Mouse (Mus musculus): ENCODE measurements around the gene Aars2. TPM values are rescaled to one million over a fixed set of nuclear protein-coding genes. Genes with fewer than 3 reads are reported as not detected.

Aars2 gene
- polyA plus RNA-seq, 1 experiment from 2014 or later = 14.3 TPM

GRCm38 (mm10) chr17:45545278-45545961 lies 38.8 kb downstream of the Aars2 start:
- H3K27me3 ChIP-seq (ENCODE audit: control insufficient read depth, insufficient read depth, low read length) = peaks cover 49% of the 10 kb centered on the region
- peaks cover 8% of the 10 kb centered on the region for H3K4me1 ChIP-seq (ENCODE audit: control insufficient read depth, insufficient read depth, low read length)
- H3K4me3 ChIP-seq (ENCODE audit: low read depth, low read length) = peak overlapping the region; percentile 2; the same call in 1 of the 2 replicates
- H3K4me2 ChIP-seq (ENCODE audit: low read depth, low read length) = peak overlapping the region; percentile 27
- H3K36me3 ChIP-seq (replicated peaks; ENCODE audit: control insufficient read depth, insufficient read depth, low read depth, low read length) = no peaks in the 10 kb centered on the region; the same call in none of the 2 replicates
- no peak overlapping the region for H3K9ac ChIP-seq (replicated peaks; ENCODE audit: low read length)
- no peak for ATAC-seq (replicated peaks; ENCODE audit: insufficient number of reproducible peaks, low FRiP score, low TSS enrichment, low read depth)
- H3K9me3 ChIP-seq (replicated peaks; ENCODE audit: control insufficient read depth, low read length) = no peaks in the 10 kb centered on the region
- no peak overlapping the region for H3K27ac ChIP-seq (replicated peaks; ENCODE audit: low read depth, low read length)
- 4% methylated on average over 74 of the region's 74 CpGs for WGBS
- DNase-seq (ENCODE audit: low spot score) = peak; percentile 35

- ATAC-seq (replicated peaks; ENCODE audit: insufficient number of reproducible peaks, low FRiP score, low TSS enrichment, low read depth) (no peak), DNase-seq (ENCODE audit: low spot score) (no peak)
- Histone ChIP-seq H3K4me2 (ENCODE audit: low read depth, low read length) (no peak overlapping the region), H3K27ac (replicated peaks; ENCODE audit: low read depth, low read length) (no peak overlapping the region), H3K4me3 (ENCODE audit: low read depth, low read length) (no peak overlapping the region), H3K36me3 (replicated peaks; ENCODE audit: control insufficient read depth, insufficient read depth, low read depth, low read length) (no peaks in the 10 kb centered on the region; the same call in none of the 2 replicates), H3K27me3 (ENCODE audit: control insufficient read depth, insufficient read depth, low read length) (peaks cover 49% of the 10 kb centered on the region), H3K4me1 (ENCODE audit: control insufficient read depth, insufficient read depth, low read length) (peaks cover 8% of the 10 kb centered on the region), H3K9me3 (replicated peaks; ENCODE audit: control insufficient read depth, low read length) (no peaks in the 10 kb centered on the region), H3K9ac (replicated peaks; ENCODE audit: low read length) (no peak overlapping the region)
- 72% methylated on average over 16 of the region's 16 CpGs for WGBS
Measured at GRCm38 (mm10) chr17:45546941-45547340, 40.3 kb downstream of the Aars2 start.

- no peak overlapping the region for H3K27ac ChIP-seq (replicated peaks; ENCODE audit: low read depth, low read length)
- 82% methylated on average over 5 of the region's 5 CpGs for WGBS
- no peak overlapping the region for H3K9ac ChIP-seq (replicated peaks; ENCODE audit: low read length)
- ATAC-seq (replicated peaks; ENCODE audit: insufficient number of reproducible peaks, low FRiP score, low TSS enrichment, low read depth) (no peak), DNase-seq (ENCODE audit: low spot score) (no peak)
- no peaks in the 10 kb centered on the region for H3K9me3 ChIP-seq (replicated peaks; ENCODE audit: control insufficient read depth, low read length)
- H3K4me3 ChIP-seq (ENCODE audit: low read depth, low read length) = no peak overlapping the region
- H3K27me3 ChIP-seq (ENCODE audit: control insufficient read depth, insufficient read depth, low read length) = peaks cover 49% of the 10 kb centered on the region
- H3K36me3 ChIP-seq (replicated peaks; ENCODE audit: control insufficient read depth, insufficient read depth, low read depth, low read length) = no peaks in the 10 kb centered on the region; the same call in none of the 2 replicates
- H3K4me2 ChIP-seq (ENCODE audit: low read depth, low read length) = no peak overlapping the region
- H3K4me1 ChIP-seq (ENCODE audit: control insufficient read depth, insufficient read depth, low read length) = peaks cover 8% of the 10 kb centered on the region
Measured at GRCm38 (mm10) chr17:45547461-45548190, 41.0 kb downstream of the Aars2 start.

- H3K4me2 ChIP-seq (ENCODE audit: low read depth, low read length) = peak overlapping the region; percentile 88
- no peaks in the 10 kb centered on the region for H3K9me3 ChIP-seq (replicated peaks; ENCODE audit: control insufficient read depth, low read length)
- H3K4me1 ChIP-seq (ENCODE audit: control insufficient read depth, insufficient read depth, low read length) = peaks cover 8% of the 10 kb centered on the region
- H3K27me3 ChIP-seq (ENCODE audit: control insufficient read depth, insufficient read depth, low read length) = peaks cover 40% of the 10 kb centered on the region
- DNase-seq (ENCODE audit: low spot score) (peak; percentile 74), ATAC-seq (replicated peaks; ENCODE audit: insufficient number of reproducible peaks, low FRiP score, low TSS enrichment, low read depth) (peak; percentile 37)
- H3K4me3 ChIP-seq (ENCODE audit: low read depth, low read length) = peak overlapping the region; percentile 93
- peak overlapping the region; percentile 86 for H3K27ac ChIP-seq (replicated peaks; ENCODE audit: low read depth, low read length)
- peak overlapping the region; percentile 93 for H3K9ac ChIP-seq (replicated peaks; ENCODE audit: low read length)
- WGBS = 3% methylated on average over 44 of the region's 68 CpGs
- no peaks in the 10 kb centered on the region; the same call in none of the 2 replicates for H3K36me3 ChIP-seq (replicated peaks; ENCODE audit: control insufficient read depth, insufficient read depth, low read depth, low read length)
Measured at GRCm38 (mm10) chr17:45548541-45549512, 42.2 kb downstream of the Aars2 start.

- peak within 1 kb of the TSS; percentile 93 for H3K4me3 ChIP-seq (ENCODE audit: low read depth, low read length)
- peak; percentile 84 for DNase-seq (ENCODE audit: low spot score)
- peak within 1 kb of the TSS; percentile 88 for H3K4me2 ChIP-seq (ENCODE audit: low read depth, low read length)
- 0% methylated on average over 18 of the region's 29 CpGs for WGBS
- peak within 1 kb of the TSS; percentile 93 for H3K9ac ChIP-seq (replicated peaks; ENCODE audit: low read length)
- peaks cover 8% of the 10 kb centered on the region for H3K4me1 ChIP-seq (ENCODE audit: control insufficient read depth, insufficient read depth, low read length)
- peaks cover 31% of the 10 kb centered on the region for H3K27me3 ChIP-seq (ENCODE audit: control insufficient read depth, insufficient read depth, low read length)
- no peak; the same call in 1 of the 2 replicates for ATAC-seq (replicated peaks; ENCODE audit: insufficient number of reproducible peaks, low FRiP score, low TSS enrichment, low read depth)
- no peaks in the 10 kb centered on the region; the same call in 1 of the 2 replicates for H3K36me3 ChIP-seq (replicated peaks; ENCODE audit: control insufficient read depth, insufficient read depth, low read depth, low read length)
- H3K27ac ChIP-seq (replicated peaks; ENCODE audit: low read depth, low read length) = peak within 1 kb of the TSS; percentile 86
- no peaks in the 10 kb centered on the region for H3K9me3 ChIP-seq (replicated peaks; ENCODE audit: control insufficient read depth, low read length)
Measured at GRCm38 (mm10) chr17:45549617-45550181, 43.1 kb downstream of the Aars2 start, which contains the start of gene Tmem151b. Gene Tmem151b (minus strand): TSS chr17:45549677.

GRCm38 (mm10) chr17:45550253-45550652 lies 43.6 kb downstream of the Aars2 start:
- Histone ChIP-seq H3K4me3 (ENCODE audit: low read depth, low read length) (peak overlapping the region; percentile 93; the same call in 1 of the 2 replicates), H3K9ac (replicated peaks; ENCODE audit: low read length) (peak overlapping the region; percentile 93), H3K36me3 (replicated peaks; ENCODE audit: control insufficient read depth, insufficient read depth, low read depth, low read length) (no peaks in the 10 kb centered on the region; the same call in 1 of the 2 replicates), H3K27me3 (ENCODE audit: control insufficient read depth, insufficient read depth, low read length) (peaks cover 25% of the 10 kb centered on the region), H3K27ac (replicated peaks; ENCODE audit: low read depth, low read length) (no peak overlapping the region), H3K4me2 (ENCODE audit: low read depth, low read length) (peak overlapping the region; percentile 88), H3K4me1 (ENCODE audit: control insufficient read depth, insufficient read depth, low read length) (peaks cover 4% of the 10 kb centered on the region), H3K9me3 (replicated peaks; ENCODE audit: control insufficient read depth, low read length) (no peaks in the 10 kb centered on the region)
- 31% methylated on average over 5 of the region's 5 CpGs for WGBS
- ATAC-seq (replicated peaks; ENCODE audit: insufficient number of reproducible peaks, low FRiP score, low TSS enrichment, low read depth) (no peak), DNase-seq (ENCODE audit: low spot score) (no peak)

- Histone ChIP-seq H3K27ac (replicated peaks; ENCODE audit: low read depth, low read length) (no peak overlapping the region), H3K36me3 (replicated peaks; ENCODE audit: control insufficient read depth, insufficient read depth, low read depth, low read length) (no peaks in the 10 kb centered on the region; the same call in 1 of the 2 replicates), H3K4me1 (ENCODE audit: control insufficient read depth, insufficient read depth, low read length) (peaks cover 4% of the 10 kb centered on the region; the same call in 1 of the 2 replicates), H3K4me2 (ENCODE audit: low read depth, low read length) (no peak overlapping the region), H3K27me3 (ENCODE audit: control insufficient read depth, insufficient read depth, low read length) (peaks cover 15% of the 10 kb centered on the region), H3K9me3 (replicated peaks; ENCODE audit: control insufficient read depth, low read length) (no peaks in the 10 kb centered on the region), H3K4me3 (ENCODE audit: low read depth, low read length) (no peak overlapping the region), H3K9ac (replicated peaks; ENCODE audit: low read length) (no peak overlapping the region)
- no peak for ATAC-seq (replicated peaks; ENCODE audit: insufficient number of reproducible peaks, low FRiP score, low TSS enrichment, low read depth)
- WGBS = 47% methylated on average over 7 of the region's 7 CpGs
- no peak for DNase-seq (ENCODE audit: low spot score)
Measured at GRCm38 (mm10) chr17:45551249-45551796, 44.7 kb downstream of the Aars2 start.
